Mouse (Mus musculus): ENCODE measurements around the gene Slc25a10.

- TF ChIP-seq POLR2A (IDR thresholded peaks at IDR 0.05; ENCODE audit: borderline replicate concordance, extremely low read depth, low read depth, low read length) (no peak), CTCF (IDR thresholded peaks at IDR 0.05; ENCODE audit: insufficient read depth, low read length) (no peak)
Measured at GRCm38 (mm10) chr11:120493911-120494310, 2.3 kb downstream of the Slc25a10 start.

Data from lung, adult 2 months (tissue).